Mouse (Mus musculus) erythroid progenitor cell, adult 5-6 weeks (primary cell): ENCODE measurements around the gene Xpc. TPM values are rescaled to one million over a fixed set of nuclear protein-coding genes. Genes with fewer than 3 reads are reported as not detected.
A peak's percentile ranks its signal among the peaks of the same experiment; 100 is the strongest.

Source experiments
- ATAC-seq: replicated peaks from 2 replicates; pipeline ENCODE4 v1.8.0; 2016; ENCODE audit warnings: moderate number of reproducible peaks, mild to moderate bottlenecking, moderate TSS enrichment, inconsistent platforms; ENCODE audit not compliant: poor library complexity, low FRiP score, severe bottlenecking
- total RNA-seq, 2 experiments: library from RNA; stranded (forward) in 1 of 2; stranded (reverse) in 1 of 2; fragments of 150-400 nt in 1 of 2; fragments of 186-747, 209-891 nt in 1 of 2; gene quantifications; 2 replicates each; pipeline versions ENCODE4 v1.2.3 to v1.2.4; 2015 to 2017; ENCODE audit warnings: low replicate concordance in 2 of 2

The Xpc gene
- total RNA-seq, 2 experiments from 2014 or later = 5.4 to 6.4 TPM

DNA sequence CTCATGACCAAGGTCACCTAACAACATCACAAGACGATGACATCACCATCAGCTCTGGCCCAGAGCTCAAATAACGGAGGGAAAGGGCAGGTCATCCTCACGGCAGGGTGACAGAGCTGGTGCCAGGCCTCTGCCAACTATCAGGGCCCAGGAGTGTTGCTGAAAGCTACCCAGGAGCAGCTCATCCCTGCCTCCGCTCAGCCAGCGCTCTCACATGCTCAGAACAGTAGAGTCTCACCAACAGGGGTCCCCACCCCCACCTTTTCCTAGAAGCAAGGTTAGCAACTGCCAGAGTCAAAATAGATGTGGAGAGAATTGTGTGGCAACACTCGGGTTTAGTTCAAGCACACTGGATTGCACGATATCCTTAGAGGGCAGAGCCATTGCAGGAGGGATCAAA, 12.6 kb upstream of the Xpc start:
- no peak for ATAC-seq

DNA sequence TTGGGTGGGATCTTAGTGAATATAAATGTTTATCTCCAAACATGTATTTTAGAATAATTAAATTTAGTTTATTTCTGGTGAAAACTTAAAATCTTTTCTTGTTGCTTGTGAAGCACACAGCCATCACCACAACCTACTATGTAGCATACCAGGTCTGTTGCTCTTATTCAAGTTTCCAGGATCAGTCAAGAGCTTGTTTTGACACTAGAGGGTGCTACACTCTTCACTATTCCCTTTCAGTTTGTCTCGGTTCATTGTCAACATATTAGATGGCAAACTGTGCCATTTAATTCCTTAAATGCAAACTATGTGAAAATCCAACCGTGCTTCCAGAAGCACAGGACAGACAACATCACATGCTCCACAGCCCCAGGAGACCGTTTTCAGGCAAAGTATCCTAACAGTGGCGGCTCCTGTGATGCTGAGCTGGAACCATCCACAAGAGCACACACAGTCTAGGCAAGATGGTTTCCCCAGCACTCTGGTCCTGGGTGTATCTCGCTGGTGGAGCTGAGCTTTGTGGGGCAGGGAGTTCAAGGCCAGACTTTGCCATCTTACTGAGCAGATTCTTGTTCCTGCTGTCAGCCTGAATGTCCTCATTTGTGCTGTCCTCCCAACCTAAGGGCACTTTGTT, 11.7 kb upstream of the Xpc start:
- ATAC-seq = no peak

DNA sequence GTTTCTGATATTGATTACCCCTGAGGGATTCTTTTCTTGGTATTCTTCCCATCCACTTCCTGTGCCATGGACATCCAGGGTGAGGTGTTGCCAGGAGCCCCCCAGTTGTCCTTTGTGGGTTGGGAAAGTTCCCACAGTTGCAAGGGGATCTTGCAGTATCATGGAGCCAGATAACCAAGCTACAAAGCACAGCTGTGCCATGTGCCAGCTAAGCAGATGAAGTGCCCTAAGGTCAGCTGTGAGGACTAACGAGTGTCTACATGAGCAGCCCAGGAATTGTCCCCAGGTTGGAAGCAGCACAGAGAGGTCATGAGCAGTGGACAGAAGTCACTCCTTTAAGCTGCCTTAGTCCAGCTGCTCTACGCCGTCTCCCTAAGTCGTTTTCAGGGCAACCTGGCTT, 9.9 kb upstream of the Xpc start:
- ATAC-seq = 0 out of 2 replicates have a peak, but pooled peaks have one; percentile 7

DNA sequence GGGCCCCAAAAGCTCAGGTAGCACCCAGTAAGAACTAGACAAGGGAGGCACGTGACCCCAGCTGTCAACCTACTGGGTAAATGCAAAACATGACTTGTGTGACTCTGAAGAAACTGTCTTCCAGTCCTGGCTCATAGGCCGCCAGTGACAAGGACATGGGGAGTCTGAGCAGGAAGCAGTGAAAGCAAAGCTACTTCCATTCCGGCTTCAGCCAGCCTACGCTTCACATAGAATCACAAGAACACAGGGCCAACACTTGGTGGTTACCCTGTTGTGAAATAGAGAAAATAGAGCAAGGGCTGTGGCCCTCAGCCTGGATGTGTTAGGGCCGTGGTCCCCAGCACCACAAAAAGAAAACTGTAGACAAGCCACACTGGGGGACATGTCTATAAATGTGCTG, 7.1 kb upstream of the Xpc start:
- ATAC-seq = no peak

DNA sequence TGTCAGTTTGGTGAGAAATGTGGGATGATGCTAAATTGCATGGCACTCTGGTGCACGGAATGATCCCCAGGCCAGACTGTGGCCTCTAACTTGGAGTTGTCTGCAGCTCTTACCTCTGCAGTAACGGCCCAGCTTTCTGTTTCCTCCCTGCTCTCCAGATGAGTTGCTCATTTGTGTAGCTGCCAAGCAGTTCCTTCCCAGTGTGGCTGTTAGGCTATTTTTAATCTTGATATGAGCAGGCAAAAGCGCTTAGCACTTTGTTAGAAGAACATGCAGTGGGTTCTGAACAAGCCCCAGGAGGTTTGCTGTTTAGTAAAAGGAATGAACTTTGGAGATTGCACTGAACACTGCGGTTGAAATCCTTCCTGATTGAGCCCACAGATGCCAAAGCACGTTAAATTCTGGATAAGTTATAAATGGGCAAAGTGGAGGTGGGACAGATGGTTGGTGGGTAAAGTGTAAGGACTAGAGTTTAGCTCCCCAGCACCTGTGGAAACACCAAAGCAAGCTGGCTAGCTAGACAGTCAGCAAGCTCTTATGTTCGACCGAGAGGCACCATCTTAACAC, 2.8 kb upstream of the Xpc start:
- ATAC-seq = no peak

DNA sequence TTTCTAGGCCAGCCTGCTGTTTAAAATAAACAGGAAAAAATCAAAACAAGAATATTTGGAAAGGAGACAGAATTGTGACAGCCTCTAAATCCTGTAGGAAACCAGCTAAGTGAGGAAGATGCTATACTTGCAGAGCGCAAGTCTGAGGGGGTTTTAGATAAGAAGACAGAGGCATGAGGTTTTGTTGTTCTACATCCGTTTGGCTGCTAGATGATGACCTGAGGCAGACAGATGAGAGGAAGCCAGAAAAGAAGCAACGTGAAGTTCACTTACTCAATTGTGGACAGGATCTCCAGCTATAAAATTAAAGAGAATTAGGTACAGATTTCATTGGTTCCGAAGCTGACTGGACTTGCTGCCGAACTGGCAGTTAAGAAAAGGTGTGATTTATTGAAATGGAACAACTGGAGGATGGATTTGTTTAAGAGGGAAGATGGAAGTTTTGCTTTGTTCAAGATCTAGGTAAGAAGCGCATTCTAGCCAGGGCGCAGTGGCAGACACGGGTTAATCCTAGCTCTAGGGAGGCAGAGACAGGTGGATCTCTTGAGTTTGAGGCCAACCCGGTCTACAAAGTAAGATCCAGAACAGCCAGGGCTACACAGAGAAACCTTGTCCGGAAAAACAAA, 838 bp downstream of the Xpc start:
- no peak for ATAC-seq

DNA sequence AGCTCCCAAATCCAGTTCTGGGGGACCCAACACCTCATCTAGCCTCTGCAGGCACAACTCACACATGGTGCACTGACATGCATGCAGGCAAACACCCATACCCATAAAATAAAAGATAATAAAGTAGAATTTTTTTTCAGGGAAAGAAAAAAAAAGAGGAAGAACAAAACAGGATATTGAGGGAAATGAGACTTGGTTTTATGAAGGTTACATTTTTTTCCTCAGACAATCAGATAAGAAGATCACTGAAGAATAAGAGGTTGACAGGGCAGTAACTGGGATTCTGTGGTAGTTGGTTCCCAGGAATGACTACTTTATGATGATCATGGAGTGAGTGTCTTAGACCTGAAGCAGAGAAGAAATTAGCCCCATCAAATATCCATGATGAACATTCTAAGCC, 1.6 kb downstream of the Xpc start:
- ATAC-seq = no peak

DNA sequence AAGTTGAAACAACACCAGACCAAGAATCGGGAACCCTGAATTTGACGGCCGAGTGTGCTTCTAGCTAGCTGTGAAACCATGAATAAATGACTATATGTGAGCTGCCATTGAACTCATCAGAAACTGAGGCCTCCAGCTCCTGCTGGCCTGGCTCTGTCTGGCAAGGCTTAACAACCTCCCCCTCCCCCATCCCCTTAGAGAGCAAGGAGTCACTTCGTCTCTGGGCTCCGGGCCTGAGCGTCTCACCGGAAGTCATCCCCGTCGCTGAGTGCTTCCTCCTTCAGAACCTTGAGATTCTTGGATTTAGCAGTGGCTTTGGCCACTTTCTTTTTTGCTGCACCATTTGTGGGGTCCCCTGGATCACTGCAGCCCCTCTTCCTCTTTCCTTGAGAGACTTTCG, 5.5 kb downstream of the Xpc start:
- no peak for ATAC-seq

DNA sequence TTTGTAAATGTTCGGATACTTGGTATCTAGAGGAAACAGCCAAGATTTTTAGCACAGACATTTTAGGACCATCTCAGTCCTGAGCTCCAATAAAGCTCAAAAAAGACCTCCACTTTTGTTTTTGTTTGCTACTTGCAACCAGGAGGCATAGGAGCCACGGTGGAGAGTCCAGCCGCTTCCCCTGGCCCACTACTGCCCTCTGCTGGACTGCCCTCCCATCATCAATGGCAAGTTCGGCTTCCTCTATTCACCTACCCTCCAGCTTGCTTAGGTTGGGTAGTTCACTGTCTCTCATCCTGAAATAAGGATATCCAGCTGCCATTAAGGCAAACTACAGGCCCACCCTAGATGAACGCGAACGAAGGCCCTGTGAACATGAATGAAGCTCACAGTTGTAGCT, 6.4 kb downstream of the Xpc start:
- ATAC-seq = peak; percentile 68

DNA sequence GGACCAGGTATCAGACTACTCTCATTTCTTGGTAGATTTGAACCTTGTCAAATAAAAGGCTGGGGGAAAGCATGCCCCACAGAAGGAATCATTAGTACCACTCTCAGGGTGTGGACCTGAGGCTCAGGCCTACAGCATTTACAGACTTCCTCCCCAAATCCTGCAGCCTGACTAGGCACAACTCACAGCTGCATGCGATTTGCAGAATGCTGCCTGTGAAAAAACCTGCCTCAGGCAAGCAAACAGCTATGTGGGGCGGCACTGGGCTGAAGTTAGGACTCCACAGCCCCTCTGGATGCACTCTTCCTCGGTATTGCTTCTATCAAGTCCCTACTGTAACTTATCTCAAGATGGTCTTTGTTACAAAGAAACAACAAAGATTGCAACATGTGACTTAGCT, 7.6 kb downstream of the Xpc start:
- ATAC-seq = no peak

DNA sequence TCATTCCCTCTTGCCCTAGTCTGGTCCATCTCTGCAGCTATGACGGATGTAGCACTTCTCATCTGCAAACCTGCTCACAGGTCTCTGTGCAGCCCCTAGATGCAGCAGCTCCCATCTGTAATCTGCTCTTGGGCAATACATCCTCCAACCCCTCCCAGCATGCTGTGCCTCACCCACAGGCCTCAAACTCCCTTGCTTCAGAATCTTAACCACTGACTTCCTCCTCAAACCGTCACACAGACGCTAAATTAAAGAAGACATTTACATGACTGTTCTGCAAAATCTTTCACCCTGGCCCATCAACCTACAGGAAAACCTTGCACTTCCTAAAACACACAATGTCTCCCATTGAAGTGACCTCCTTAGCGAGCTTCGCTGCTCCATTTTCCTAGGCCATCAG, 9.7 kb downstream of the Xpc start:
- no peak for ATAC-seq

DNA sequence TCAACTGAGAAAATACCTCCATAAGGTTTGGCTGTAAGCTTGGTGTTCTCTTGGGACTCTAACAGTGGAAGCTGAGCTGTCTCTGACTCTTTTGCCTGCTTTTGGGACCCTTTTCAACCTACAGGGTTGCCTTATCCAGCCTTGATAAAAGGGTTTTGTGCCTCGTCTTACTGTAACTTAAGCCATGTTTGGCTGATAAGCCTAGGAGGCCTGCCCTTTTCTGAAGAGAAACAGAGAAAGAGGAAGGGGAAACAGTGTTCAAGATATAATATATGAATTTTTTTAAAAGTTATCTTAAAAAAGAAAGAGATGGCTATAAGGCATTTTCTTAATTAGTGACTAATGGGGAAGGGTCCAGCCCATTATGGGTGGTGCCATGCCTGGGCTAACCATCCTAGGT, 12.4 kb downstream of the Xpc start:
- ATAC-seq = no peak

DNA sequence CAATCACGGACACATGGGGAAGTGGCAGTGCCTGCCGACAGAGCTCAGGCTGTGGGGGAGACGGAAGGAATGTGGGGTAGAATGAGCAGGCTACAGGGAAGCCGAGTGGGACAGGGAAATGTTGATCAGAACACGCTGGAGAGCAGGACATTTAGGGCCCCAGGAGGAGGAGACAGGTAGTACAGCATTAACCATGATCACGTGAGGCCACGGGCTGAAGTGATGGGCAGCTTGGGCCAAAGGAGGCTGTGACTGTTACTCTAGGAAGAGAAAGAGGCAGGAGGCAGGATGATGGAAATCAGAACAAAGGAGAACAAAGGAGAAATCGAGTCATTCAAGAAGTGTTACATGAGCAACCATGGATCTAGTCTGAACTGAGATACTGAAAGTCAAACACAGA, 21.2 kb downstream of the Xpc start:
- ATAC-seq = no peak

DNA sequence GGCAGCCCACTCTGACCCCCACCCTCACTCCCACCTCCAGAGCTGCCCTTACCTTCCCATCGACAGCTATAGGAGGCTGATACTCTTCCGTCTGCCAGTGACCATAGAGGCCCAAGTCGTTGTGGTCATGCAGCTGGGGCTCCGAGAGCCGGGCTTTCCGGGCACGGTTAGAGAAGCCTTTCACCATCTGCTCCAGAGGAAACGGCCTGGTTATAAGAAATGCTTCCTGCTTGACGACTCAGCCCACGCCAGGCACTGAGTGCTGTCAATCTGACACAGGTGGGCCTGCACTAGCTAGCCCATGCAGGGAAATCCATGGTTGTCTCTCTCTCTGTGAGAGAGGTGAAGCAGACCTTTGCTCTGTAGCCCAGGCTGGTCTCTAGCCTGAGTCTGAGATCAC, 22.6 kb downstream of the Xpc start:
- no peak for ATAC-seq

DNA sequence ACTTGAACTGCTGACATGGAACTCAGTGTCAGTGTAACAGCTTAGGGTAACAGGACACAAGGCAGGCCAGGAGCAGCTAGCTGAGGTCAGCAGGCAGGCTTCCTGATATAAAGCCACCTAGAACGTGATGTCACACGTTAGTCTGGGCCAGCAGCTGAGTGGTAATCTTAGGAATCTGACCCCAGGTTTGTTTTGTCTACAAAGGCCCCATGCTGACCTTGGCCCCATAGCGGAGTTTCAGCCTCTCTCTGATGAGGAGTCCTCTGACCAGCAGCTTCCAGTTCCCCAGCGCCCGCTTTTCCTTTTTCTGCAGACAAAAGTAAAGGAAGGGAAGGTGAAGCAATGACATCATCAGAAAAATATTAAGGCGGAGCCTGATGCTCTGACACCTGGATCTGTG, 24.7 kb downstream of the Xpc start:
- no peak for ATAC-seq

DNA sequence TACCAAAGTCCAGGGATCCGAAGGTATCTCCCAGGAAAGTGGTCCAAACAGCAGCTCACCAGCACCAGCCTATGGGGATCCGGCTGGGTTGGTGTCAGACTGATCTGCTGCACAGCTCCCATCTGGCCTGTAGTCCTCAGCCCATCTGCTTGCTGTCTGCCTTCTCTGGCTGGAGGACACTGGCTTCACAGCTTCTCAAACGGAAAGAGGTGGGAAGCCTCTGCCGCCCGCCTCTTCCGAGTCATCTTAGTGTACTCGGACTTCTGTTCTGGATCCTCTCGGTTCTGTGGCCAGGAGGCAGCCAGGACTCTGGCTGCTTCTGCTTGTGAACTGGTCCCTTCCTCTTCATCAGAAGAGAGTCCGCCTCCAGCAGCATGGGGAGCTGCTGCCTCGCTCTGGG, 25.8 kb downstream of the Xpc start:
- ATAC-seq = no peak

DNA sequence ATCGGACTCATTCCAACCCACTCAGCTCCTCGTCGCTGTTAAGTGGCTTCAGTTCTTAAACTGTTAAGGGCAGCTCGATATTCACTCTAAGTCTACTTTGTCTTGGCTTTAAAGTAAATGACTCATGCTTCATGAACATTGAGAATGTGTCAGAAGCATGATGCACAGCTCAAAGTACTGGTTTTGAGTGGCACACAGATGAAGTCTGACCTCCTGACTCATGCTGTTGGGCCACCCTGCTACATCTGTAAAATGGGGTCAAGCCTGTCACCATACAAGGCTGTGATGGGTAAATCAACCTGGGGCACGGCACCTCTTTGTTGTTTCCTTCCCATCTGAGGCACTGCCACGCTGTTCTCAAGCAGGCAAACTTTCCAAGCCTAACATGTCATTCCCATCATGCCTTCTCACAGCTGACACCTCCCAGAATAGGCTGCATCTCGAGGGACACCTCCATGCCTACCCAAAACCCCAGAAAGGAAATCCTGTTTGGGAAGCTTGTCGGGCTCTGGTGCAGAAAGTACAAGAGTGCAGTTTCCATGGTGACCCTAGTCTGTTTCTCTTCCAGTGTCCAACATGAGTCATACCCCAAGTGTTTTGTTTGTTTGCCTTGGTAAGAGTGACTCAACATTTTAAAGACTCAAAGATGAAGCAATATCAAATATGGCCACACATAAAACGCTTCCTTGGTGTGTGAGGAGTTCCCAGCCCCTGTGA, 27.0 kb downstream of the Xpc start:
- ATAC-seq = no peak

DNA sequence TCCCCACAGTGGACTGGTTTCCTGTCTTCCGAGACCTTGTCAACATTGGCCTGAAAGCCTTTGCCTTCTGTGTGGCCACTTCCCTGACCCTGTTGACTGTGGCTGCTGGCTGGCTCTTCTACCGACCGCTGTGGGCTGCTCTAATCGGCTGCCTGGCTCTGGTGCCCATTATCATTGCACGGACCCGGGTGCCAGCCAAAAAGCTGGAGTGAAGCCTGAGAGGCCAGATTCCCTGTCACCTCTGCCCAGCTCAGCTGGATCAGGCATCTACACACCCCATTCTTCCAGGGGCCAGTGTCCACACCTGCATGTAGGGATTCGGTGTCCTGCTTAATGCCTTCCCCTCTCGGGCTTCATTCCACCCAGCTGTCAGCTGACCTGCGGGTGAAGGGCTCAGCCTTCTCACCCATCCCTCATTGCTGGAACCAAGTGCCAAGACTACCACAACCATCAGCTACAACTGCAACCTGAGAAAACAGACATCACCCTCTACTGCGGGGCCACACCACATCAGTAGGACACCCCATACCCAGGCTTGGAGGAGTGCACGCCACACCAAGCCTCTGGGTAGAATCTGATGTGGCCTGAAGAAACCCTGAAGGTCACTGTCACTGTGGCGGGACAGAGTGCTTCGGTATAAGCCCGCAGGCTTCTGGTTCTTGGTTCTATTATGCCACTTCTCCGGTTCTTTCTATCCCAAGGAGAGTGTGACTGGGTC, 28.8 kb downstream of the Xpc start:
- no peak for ATAC-seq

DNA sequence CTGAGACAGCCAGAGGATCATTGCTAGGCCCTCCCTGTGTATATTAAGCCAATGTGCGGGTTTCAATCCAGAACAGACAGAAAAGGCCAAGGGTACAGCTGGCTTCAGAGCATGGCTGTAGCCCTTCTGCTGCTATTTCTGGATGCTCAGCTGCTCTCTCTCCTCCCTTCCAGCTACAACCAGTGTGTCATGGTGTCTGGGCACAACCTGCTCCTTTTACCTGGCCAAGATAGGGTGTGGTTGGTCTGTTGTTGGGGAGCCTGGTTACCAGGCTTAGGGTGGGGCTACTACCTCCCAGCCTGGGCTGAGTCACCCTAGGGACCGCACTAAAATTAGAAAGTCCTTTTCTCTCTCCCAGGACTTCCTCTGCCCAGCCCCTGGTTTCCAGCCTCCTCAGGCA, 32.3 kb downstream of the Xpc start:
- no peak for ATAC-seq

DNA sequence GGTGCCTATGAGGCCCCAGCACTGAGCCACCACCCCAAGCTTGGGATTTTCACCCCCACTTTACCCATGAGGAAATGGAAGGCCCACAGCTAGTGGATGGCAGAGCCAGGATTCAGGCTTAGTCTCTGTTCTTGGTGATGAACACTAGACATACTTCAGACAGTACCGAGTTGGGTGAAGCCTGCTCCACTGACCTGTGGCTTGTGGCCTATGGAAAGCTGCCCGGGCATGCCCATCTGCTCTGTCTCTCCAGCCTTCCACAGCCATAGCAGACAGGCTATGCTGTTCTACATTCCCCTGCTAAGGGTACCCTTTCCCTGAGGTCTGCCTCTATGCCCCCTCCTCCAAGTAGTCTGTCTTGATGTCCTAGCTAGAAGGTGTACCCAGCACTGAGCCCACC, 39.1 kb downstream of the Xpc start:
- ATAC-seq = no peak
